Mouse (Mus musculus): Measurements from ENCODE around the gene Cdca5. TPM values are rescaled to one million over a fixed set of nuclear protein-coding genes. Genes with fewer than 3 reads are reported as not detected.

Gene Cdca5
- polyA plus RNA-seq, 1 experiment, result 0.20 TPM

DNA sequence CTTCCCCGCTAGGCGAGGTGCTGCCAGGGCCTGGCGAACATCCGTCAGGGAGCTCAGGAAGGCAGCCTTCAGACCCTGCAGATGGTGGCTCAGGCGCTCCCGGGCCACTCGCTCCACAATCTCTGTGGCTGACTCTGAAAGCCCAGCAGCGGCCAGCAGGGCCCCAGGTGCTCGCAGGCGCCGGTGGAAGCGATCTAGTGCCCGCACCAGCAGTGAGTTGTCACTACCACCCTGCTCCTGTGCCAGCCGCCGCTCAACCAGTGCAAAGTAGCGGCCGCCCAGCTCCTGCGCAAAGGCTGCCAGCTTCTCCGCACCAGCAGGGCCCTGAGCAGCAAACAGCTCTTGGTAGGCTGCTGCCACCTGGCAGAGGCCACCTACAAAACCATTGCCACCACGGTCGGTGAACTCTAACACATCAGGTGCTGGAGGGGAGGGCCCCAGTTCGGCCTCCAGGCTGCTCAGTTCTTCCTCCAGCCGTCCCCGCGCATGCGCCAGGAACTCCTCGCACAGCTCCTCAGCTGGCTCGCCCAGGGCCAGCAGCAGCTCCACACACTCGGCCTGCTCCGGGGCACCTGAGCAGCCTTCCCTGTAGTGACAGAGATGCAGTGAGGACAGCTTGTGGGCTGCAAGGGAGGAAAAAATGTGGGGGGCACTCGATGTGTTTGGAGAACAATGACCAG, 14.1 kb upstream of the Cdca5 start:
- no peaks in the 10 kb centered on the region for H3K27me3 ChIP-seq (ENCODE audit: control insufficient read depth, insufficient read depth, low read length)
- peaks cover 9% of the 10 kb centered on the region for H3K4me1 ChIP-seq (ENCODE audit: control insufficient read depth, insufficient read depth, low read length)
- TF ChIP-seq CTCF (IDR thresholded peaks at IDR 0.05; ENCODE audit: borderline replicate concordance, insufficient read depth, low read depth, low read length) (no peak), POLR2A (IDR thresholded peaks at IDR 0.05; ENCODE audit: borderline replicate concordance, insufficient read depth, low read length) (no peak)
- H3K4me3 ChIP-seq (replicated peaks; ENCODE audit: insufficient read depth, low read depth, low read length), result no peak overlapping the region
- WGBS, result 55% methylated on average over 31 of the region's 31 CpGs
- H3K27ac ChIP-seq (ENCODE audit: insufficient read depth, low read length), result no peak overlapping the region
- DNase-seq, result no peak

DNA sequence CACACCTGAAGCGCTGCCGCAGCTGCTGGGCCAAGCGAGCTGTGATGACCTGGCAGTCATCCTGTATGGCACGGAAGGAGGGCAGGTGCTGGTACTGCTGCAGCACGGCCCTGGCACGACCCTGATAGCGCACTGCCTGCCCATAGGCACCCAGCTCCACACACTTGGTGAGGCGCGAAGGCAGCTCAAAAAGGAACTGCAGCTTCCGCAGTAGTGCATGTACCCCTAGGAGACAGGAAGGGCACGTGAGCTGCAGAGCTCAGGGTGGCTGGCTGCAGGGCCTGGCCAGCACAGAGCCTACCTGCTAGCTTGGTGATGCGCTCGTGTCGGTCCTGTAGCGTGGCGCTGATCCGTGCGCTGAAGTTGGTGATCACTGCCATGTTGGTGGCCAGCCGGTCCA, 13.5 kb upstream of the Cdca5 start:
- WGBS, result 80% methylated on average over 19 of the region's 19 CpGs
- no peak overlapping the region for H3K27ac ChIP-seq (ENCODE audit: insufficient read depth, low read length)
- peaks cover 12% of the 10 kb centered on the region for H3K4me1 ChIP-seq (ENCODE audit: control insufficient read depth, insufficient read depth, low read length)
- no peak for DNase-seq
- no peak overlapping the region for H3K4me3 ChIP-seq (replicated peaks; ENCODE audit: insufficient read depth, low read depth, low read length)
- no peaks in the 10 kb centered on the region for H3K27me3 ChIP-seq (ENCODE audit: control insufficient read depth, insufficient read depth, low read length)
- TF ChIP-seq CTCF (IDR thresholded peaks at IDR 0.05; ENCODE audit: borderline replicate concordance, insufficient read depth, low read depth, low read length), result no peak
- TF ChIP-seq POLR2A (IDR thresholded peaks at IDR 0.05; ENCODE audit: borderline replicate concordance, insufficient read depth, low read length), result no peak

DNA sequence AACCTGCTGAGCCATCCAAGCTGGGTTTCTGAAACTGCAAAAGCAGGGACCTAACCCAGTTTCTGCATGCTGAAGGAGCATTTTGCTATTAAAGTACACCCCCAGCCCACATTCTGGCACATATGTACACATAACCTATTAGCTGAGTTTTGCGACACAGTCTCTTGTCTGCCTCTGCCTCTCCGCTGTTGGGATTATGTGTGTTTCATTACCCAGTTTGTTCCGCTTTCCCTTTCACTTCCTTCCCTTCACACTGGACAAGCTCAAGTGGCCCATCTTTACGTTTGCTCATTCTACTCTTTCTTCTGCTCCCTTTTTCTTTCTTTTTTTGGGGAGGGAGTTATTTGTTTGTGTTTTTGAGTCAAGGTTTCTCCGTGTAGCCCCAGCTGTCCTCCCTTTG, 10.9 kb upstream of the Cdca5 start:
- 92% methylated on average over 5 of the region's 5 CpGs for WGBS
- peaks cover 5% of the 10 kb centered on the region for H3K4me1 ChIP-seq (ENCODE audit: control insufficient read depth, insufficient read depth, low read length)
- TF ChIP-seq POLR2A (IDR thresholded peaks at IDR 0.05; ENCODE audit: borderline replicate concordance, insufficient read depth, low read length) (no peak), CTCF (IDR thresholded peaks at IDR 0.05; ENCODE audit: borderline replicate concordance, insufficient read depth, low read depth, low read length) (no peak)
- H3K27me3 ChIP-seq (ENCODE audit: control insufficient read depth, insufficient read depth, low read length), result no peaks in the 10 kb centered on the region
- DNase-seq, result no peak
- H3K27ac ChIP-seq (ENCODE audit: insufficient read depth, low read length), result no peak overlapping the region
- no peak overlapping the region for H3K4me3 ChIP-seq (replicated peaks; ENCODE audit: insufficient read depth, low read depth, low read length)

DNA sequence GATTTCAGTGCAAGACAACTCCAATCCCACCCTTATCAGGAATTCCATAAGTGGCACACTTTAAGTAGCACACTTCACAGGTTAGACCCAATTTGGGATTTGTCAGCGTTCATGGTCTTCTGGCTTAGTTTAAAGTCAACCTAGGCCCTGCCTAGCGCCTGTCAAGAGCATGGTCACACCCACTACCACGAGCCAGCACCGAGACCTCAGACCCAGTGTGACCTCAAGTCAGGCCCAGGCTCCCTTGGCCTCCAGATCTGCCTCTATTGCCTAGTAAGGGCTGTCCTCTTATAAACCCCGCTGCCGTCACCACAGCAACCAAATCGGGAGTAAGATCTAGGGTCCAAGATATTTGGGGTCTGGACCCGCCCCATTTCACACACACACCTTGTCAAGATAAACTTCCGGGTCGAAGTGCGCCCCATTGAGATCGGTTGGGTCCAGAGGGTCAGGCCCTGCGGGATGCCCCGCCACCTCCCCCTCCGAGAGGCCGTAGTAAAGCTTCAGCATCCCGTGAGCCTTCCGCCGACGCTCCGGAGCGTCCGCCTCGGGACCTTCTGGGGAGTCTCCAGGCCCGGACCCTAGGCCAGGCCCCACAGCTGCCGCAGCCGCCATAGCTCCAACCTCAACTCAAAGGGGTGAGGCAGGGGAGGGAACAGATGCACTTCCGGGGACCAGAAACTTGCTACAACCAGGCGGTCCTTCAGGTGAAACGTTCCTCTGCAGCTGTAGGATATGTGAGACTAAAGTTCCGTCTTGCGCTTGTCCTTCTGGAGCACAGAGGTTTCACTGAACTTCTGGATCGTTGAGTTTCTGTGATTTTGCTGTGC, 8.0 kb upstream of the Cdca5 start, which contains the start of gene Vps51:
Gene Vps51, minus strand, starts transcription at position 668 of the 830 bp plus-strand sequence.
- DNase-seq, result peak; percentile 89 to 90
- Histone ChIP-seq H3K27ac (ENCODE audit: insufficient read depth, low read length) (peak within 1 kb of the TSS; percentile 81), H3K4me3 (replicated peaks; ENCODE audit: insufficient read depth, low read depth, low read length) (peak within 1 kb of the TSS; percentile 81), H3K27me3 (ENCODE audit: control insufficient read depth, insufficient read depth, low read length) (no peaks in the 10 kb centered on the region), H3K4me1 (ENCODE audit: control insufficient read depth, insufficient read depth, low read length) (peaks cover 5% of the 10 kb centered on the region)
- WGBS, result under 1% methylated on average over 33 of the region's 33 CpGs
- TF ChIP-seq CTCF (IDR thresholded peaks at IDR 0.05; ENCODE audit: borderline replicate concordance, insufficient read depth, low read depth, low read length) (no peak), POLR2A (IDR thresholded peaks at IDR 0.05; ENCODE audit: borderline replicate concordance, insufficient read depth, low read length) (peak; percentile 33; the same call in 1 of the 2 replicates)

DNA sequence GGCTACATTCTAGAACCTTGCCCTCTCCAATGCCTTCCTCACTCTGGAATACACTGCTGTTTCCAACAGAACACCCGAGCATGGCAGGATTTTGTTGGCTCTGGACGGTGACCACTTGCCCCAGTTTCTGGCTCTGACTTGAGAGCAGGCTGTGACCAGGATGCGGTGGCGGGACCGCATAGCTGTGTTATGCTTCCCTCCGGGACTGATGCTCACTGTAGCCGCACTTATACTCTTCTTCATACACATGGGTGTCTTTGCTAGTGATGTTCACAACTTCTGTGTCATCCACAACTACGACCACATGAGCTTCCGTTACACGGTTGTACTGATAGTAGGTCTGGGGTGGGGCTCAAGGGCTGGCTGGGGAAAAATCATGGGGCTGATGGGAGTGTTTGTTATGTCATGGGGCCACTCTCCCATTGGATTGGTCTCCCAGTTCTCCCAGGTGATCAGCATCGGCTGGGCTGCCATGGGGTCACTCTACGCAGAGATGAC, 4.8 kb upstream of the Cdca5 start, which contains the start of gene Tmem262:
Gene Tmem262, plus strand, starts transcription at position 51 of the 498 bp plus-strand sequence.
- 90% methylated on average over 12 of the region's 12 CpGs for WGBS
- Histone ChIP-seq H3K4me3 (replicated peaks; ENCODE audit: insufficient read depth, low read depth, low read length) (no peak within 1 kb of the TSS), H3K27me3 (ENCODE audit: control insufficient read depth, insufficient read depth, low read length) (no peaks in the 10 kb centered on the region), H3K4me1 (ENCODE audit: control insufficient read depth, insufficient read depth, low read length) (peaks cover 8% of the 10 kb centered on the region), H3K27ac (ENCODE audit: insufficient read depth, low read length) (no peak within 1 kb of the TSS)
- no peak for DNase-seq
- TF ChIP-seq CTCF (IDR thresholded peaks at IDR 0.05; ENCODE audit: borderline replicate concordance, insufficient read depth, low read depth, low read length), result no peak
- no peak for TF ChIP-seq POLR2A (IDR thresholded peaks at IDR 0.05; ENCODE audit: borderline replicate concordance, insufficient read depth, low read length)

DNA sequence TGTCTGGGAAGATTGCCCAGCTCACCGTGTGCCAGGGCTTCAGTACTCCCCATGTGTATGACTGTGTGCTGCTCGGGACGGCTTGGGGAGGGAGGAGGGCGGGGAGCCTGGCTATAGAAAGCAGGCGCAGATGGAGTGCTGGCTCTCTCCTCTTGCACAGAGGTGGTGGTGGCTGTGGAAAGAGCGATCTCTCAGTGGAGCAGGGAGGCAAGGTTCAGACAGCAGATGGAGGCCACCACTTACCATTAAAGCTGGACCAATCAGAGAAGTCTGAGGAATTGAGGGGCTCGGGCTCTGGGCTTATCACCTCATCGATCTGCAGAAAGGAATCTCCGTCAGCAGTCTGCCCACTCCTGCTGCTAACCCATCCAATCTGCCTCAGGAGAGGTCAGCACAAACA, 2.6 kb upstream of the Cdca5 start, which contains the start of gene Gm28374:
Gene Gm28374, minus strand, starts transcription at position 101 of the 400 bp plus-strand sequence.
- no peaks in the 10 kb centered on the region for H3K27me3 ChIP-seq (ENCODE audit: control insufficient read depth, insufficient read depth, low read length)
- TF ChIP-seq POLR2A (IDR thresholded peaks at IDR 0.05; ENCODE audit: borderline replicate concordance, insufficient read depth, low read length), result no peak
- no peak for TF ChIP-seq CTCF (IDR thresholded peaks at IDR 0.05; ENCODE audit: borderline replicate concordance, insufficient read depth, low read depth, low read length)
- H3K4me1 ChIP-seq (ENCODE audit: control insufficient read depth, insufficient read depth, low read length), result 0 out of 2 replicates have a peak, but pooled peaks cover 3% of the 10 kb centered on the region
- H3K4me3 ChIP-seq (replicated peaks; ENCODE audit: insufficient read depth, low read depth, low read length), result no peak within 1 kb of the TSS
- no peak for DNase-seq
- no peak within 1 kb of the TSS for H3K27ac ChIP-seq (ENCODE audit: insufficient read depth, low read length)
- WGBS, result 29% methylated on average over 9 of the region's 9 CpGs

DNA sequence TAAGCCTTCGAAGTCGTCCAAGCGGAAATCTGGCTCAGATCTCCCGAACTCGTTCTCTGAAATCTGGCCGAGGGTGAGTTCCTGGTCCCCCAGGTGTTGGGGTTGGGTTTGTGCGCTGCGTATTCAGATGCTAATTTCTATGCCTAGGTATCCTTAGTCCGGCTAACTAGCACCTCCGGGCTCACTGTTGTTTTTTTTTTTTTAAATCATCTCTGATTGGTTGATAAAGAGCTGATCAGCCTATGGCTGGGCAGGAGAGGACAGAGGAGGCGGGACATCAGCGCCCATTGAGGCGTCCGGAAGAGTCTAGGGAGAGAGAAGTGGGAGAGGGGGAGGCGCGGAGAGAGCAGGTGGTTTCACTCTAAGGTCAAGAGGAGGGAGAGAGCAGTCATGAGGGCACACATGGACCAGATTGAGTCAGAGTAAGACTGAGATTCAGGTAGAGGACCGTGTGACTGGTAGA, 665 bp downstream of the Cdca5 start:
- H3K27ac ChIP-seq (ENCODE audit: insufficient read depth, low read length), result no peak overlapping the region
- no peak for TF ChIP-seq POLR2A (IDR thresholded peaks at IDR 0.05; ENCODE audit: borderline replicate concordance, insufficient read depth, low read length)
- TF ChIP-seq CTCF (IDR thresholded peaks at IDR 0.05; ENCODE audit: borderline replicate concordance, insufficient read depth, low read depth, low read length), result no peak
- H3K27me3 ChIP-seq (ENCODE audit: control insufficient read depth, insufficient read depth, low read length), result no peaks in the 10 kb centered on the region
- DNase-seq, result peak in 1 of 2 experiments; percentile 18
- WGBS, result under 1% methylated on average over 17 of the region's 17 CpGs
- H3K4me3 ChIP-seq (replicated peaks; ENCODE audit: insufficient read depth, low read depth, low read length), result no peak overlapping the region
- 0 out of 2 replicates have a peak, but pooled peaks cover 3% of the 10 kb centered on the region for H3K4me1 ChIP-seq (ENCODE audit: control insufficient read depth, insufficient read depth, low read length)
